Mouse (Mus musculus) CH12.LX (cell line): ENCODE results near the gene Gpr180. TPM values are rescaled to one million over a fixed set of nuclear protein-coding genes. Genes with fewer than 3 reads are reported as not detected.

Experiments
- DNase-seq: peaks from one replicate; pipeline ENCODE4 v3.0.0-alpha.2; 2013; ENCODE audit errors: extremely low read depth
- H3K27ac ChIP-seq: 2 replicates; pipeline ENCODE4 v1.5.1; 2012; ENCODE audit warnings: low read depth, mild to moderate bottlenecking, control low read depth, moderate library complexity; ENCODE audit not compliant: insufficient read depth
- H3K27me3 ChIP-seq: replicated peaks from 2 replicates; pipeline ENCODE3; 2012; ENCODE audit warnings: inconsistent platforms
- H3K36me3 ChIP-seq, 2 experiments: replicated peaks in 1 of 2; 2 replicates each; pipeline versions ENCODE3 to v1.6.1; 2012; ENCODE audit warnings: inconsistent platforms in 1 of 2, low read length in 1 of 2, mild to moderate bottlenecking in 1 of 2, mixed read lengths in 1 of 2, moderate library complexity in 1 of 2; ENCODE audit not compliant: control insufficient read depth in 1 of 2, insufficient read depth in 1 of 2
- H3K4me1 ChIP-seq, 2 experiments: 2 replicates each; pipeline ENCODE4 v1.6.1; 2012; ENCODE audit warnings: inconsistent platforms in 1 of 2, moderate library complexity in 1 of 2; ENCODE audit not compliant: insufficient read depth in 2 of 2, control insufficient read depth in 1 of 2
- H3K4me2 ChIP-seq: 2 replicates; pipeline ENCODE4 v1.6.1; 2012; ENCODE audit warnings: low read depth, mild to moderate bottlenecking, control low read depth; ENCODE audit not compliant: poor library complexity, insufficient read depth, severe bottlenecking
- H3K4me3 ChIP-seq, 3 experiments: fragments of 150-350 bp in 1 of 3; sonication (generic) in 1 of 3; replicated peaks in 1 of 3; 2 replicates each; pipeline versions ENCODE3 to v1.5.1; 2011 to 2012; ENCODE audit warnings: low read depth in 2 of 3, low read length in 2 of 3, mild to moderate bottlenecking in 2 of 3, moderate library complexity in 2 of 3, control low read depth in 1 of 3, improper control_type of control experiment in 1 of 3, inconsistent platforms in 1 of 3, mixed read lengths in 1 of 3; ENCODE audit not compliant: poor library complexity in 1 of 3
- H3K79me2 ChIP-seq: replicated peaks from 2 replicates; pipeline ENCODE4 v1.6.1; 2012; ENCODE audit warnings: mild to moderate bottlenecking, moderate library complexity; ENCODE audit not compliant: control insufficient read depth, poor library complexity, insufficient read depth, severe bottlenecking; ENCODE audit errors: extremely low read depth
- H3K9ac ChIP-seq: 2 replicates; pipeline ENCODE4 v1.6.1; 2012; ENCODE audit warnings: low read depth, mild to moderate bottlenecking, control low read depth, moderate library complexity; ENCODE audit not compliant: insufficient read depth
- H3K9me3 ChIP-seq: replicated peaks from 2 replicates; pipeline ENCODE3; 2012; ENCODE audit warnings: low read length, inconsistent platforms, mixed read lengths
- CHD2 ChIP-seq: IDR thresholded peaks from 2 replicates; pipeline ENCODE4 v1.6.1; 2011; ENCODE audit warnings: low read length, improper control_type of control experiment
- GABPA ChIP-seq: IDR thresholded peaks from 2 replicates; pipeline ENCODE4 v1.6.1; 2012; ENCODE audit warnings: low read depth, low read length, improper control_type of control experiment, inconsistent platforms; ENCODE audit not compliant: insufficient replicate concordance
- HCFC1 ChIP-seq: IDR thresholded peaks from 2 replicates; pipeline ENCODE4 v1.6.1; 2012; ENCODE audit warnings: low read depth, mild to moderate bottlenecking, inconsistent platforms, low read length, improper control_type of control experiment
- IRF4 ChIP-seq: IDR thresholded peaks from 2 replicates; pipeline ENCODE4 v1.6.1; 2014; ENCODE audit warnings: low read depth, mild to moderate bottlenecking, inconsistent platforms, low read length, improper control_type of control experiment
- JUN ChIP-seq: IDR thresholded peaks from 2 replicates; pipeline ENCODE4 v1.6.1; 2011; ENCODE audit warnings: low read depth, mild to moderate bottlenecking, low read length, improper control_type of control experiment, moderate library complexity; ENCODE audit not compliant: insufficient read depth
- MEF2A ChIP-seq: IDR thresholded peaks from 2 replicates; pipeline ENCODE4 v1.6.1; 2014; ENCODE audit warnings: low read depth, mild to moderate bottlenecking, inconsistent platforms, low read length, improper control_type of control experiment, borderline replicate concordance
- MXI1 ChIP-seq: IDR thresholded peaks from 2 replicates; pipeline ENCODE4 v1.6.1; 2011; ENCODE audit warnings: mild to moderate bottlenecking, low read depth, low read length, improper control_type of control experiment
- MYC ChIP-seq: IDR thresholded peaks from 2 replicates; pipeline ENCODE4 v1.6.1; 2011; ENCODE audit warnings: low read depth, mild to moderate bottlenecking, improper control_type of control experiment, low read length
- NELFE ChIP-seq: IDR thresholded peaks from 2 replicates; pipeline ENCODE4 v1.6.1; 2011; ENCODE audit warnings: low read depth, low read length, improper control_type of control experiment
- PAX5 ChIP-seq: IDR thresholded peaks from 2 replicates; pipeline ENCODE4 v1.6.1; 2012; ENCODE audit warnings: low read length, inconsistent platforms, mixed read lengths
- POLR2AphosphoS2 ChIP-seq: IDR thresholded peaks from 2 replicates; pipeline ENCODE4 v1.6.1; 2011; ENCODE audit warnings: low read depth, low read length, improper control_type of control experiment
- RCOR1 ChIP-seq: conservative IDR thresholded peaks from 2 replicates; pipeline ENCODE4 v1.6.1; 2012; ENCODE audit warnings: low read depth, mild to moderate bottlenecking, inconsistent platforms, low read length, improper control_type of control experiment
- SIN3A ChIP-seq: IDR thresholded peaks from 2 replicates; pipeline ENCODE4 v1.6.1; 2012; ENCODE audit warnings: low read length, improper control_type of control experiment, inconsistent platforms
- USF1 ChIP-seq: IDR thresholded peaks from 2 replicates; pipeline ENCODE4 v1.6.1; 2014; ENCODE audit warnings: low read depth, mild to moderate bottlenecking, inconsistent platforms, low read length, improper control_type of control experiment
- ZC3H11A ChIP-seq: IDR thresholded peaks from 2 replicates; pipeline ENCODE4 v1.6.1; 2012; ENCODE audit warnings: low read depth, mild to moderate bottlenecking, inconsistent platforms, low read length, improper control_type of control experiment
- ZMIZ1 ChIP-seq: IDR thresholded peaks from 2 replicates; pipeline ENCODE4 v1.6.1; 2012; ENCODE audit warnings: low read depth, mild to moderate bottlenecking, inconsistent platforms, low read length, improper control_type of control experiment
- dilution Hi-C: fragments of 300-500 bp; cut with MboI; formaldehyde crosslinking; loops from 2 replicates; pipeline ENCODE4 v1.14.3; 2020; ENCODE audit warnings: low sequenced_read_pairs; ENCODE audit not compliant: extremely low pct_unique_long_range_greater_than_20kb, extremely low pct_ligation_motif_present
- in situ Hi-C: fragments of 300-500 bp; cut with MboI; formaldehyde crosslinking; loops from 3 replicates; pipeline ENCODE4 v1.14.3; 2019; ENCODE audit warnings: low sequenced_read_pairs, low pct_ligation_motif_present, low pct_unique_long_range_greater_than_20kb, mixed read lengths
- polyA plus RNA-seq: library from polyadenylated mRNA; unstranded; fragments of >175 nt; gene quantifications from 2 replicates; pipeline ENCODE4 v1.2.1, GENCODE M21; 2012; ENCODE audit warnings: low read depth; ENCODE audit not compliant: insufficient read length
- total RNA-seq, 2 experiments: library from RNA; depleted of rRNA; stranded (reverse); fragments of 300-350 nt in 1 of 2; fragments of >200 nt in 1 of 2; gene quantifications; 2 replicates each; pipeline ENCODE4 v1.2.3; 2012 to 2014

The Gpr180 gene
- total and polyA plus RNA-seq, 3 experiments: 11.7 to 15.8 (median 14.0) TPM

DNA sequence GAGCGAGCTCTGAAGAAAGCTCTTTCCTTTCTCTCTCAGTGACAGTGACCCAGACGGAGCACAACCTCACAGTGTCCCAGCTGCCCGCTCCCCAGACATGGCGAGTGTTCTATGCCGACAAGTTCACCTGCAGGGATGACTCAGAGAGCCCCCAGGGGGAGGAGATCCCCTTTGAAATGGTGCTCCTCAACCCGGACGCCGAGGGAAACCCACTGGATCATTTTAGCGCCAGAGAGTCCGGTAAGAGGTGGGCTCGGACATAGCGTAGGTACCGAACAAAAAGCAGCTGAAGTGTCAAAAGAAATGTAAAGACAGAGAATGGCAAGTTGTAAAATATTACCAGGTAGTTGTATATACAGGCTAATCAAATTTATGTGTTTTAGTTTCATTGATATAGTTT lies 11.1 kb downstream of the Gpr180 start:
- in situ Hi-C loops: no loop called here
- H3K27me3 ChIP-seq: no peaks in the 10 kb centered on the region
- H3K9me3 ChIP-seq: no peaks in the 10 kb centered on the region
- no peaks in the 10 kb centered on the region for H3K79me2 ChIP-seq
- TF ChIP-seq JUN (no peak), ZC3H11A (no peak), HCFC1 (no peak), SIN3A (no peak), ZMIZ1 (no peak), NELFE (no peak), PAX5 (no peak), IRF4 (no peak), POLR2AphosphoS2 (no peak), RCOR1 (no peak), MEF2A (no peak), CHD2 (no peak), GABPA (no peak)
- H3K4me3 ChIP-seq: no peak overlapping the region
- H3K4me2 ChIP-seq: no peak overlapping the region
- H3K4me1 ChIP-seq: peaks cover 0 to 8% of the 10 kb centered on the region in 2 experiments; a peak in 1 of 4 replicates
- dilution Hi-C loops: no loop called here
- H3K9ac ChIP-seq: no peak overlapping the region
- H3K36me3 ChIP-seq: peaks cover 13 to 44% of the 10 kb centered on the region in 2 experiments
- no peak overlapping the region for H3K27ac ChIP-seq
- DNase-seq: no peak

DNA sequence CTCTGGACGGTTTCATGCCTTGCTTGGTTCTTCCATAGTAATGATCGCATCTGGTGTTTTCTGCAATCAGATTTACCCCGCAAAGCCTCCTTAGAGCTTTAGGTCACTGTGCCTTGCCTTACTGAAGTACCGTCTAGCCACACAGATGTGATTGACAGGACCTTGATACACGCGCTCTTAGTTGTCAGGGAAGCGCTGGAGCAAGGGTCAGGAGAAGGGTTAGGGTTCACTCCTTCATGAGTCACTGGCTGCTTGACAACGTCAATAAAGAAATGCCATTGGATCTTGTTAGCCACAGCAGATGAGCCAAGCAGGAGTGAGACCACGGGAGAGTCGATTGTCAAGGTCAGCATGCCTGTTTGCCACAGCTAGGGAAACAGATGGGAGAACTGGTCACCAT lies 11.6 kb downstream of the Gpr180 start:
- Histone ChIP-seq H3K9me3 (no peaks in the 10 kb centered on the region), H3K9ac (no peak overlapping the region), H3K36me3 (peaks cover 13 to 47% of the 10 kb centered on the region in 2 experiments), H3K27ac (no peak overlapping the region), H3K4me2 (no peak overlapping the region), H3K4me1 (peaks cover 0 to 8% of the 10 kb centered on the region in 2 experiments; a peak in 1 of 4 replicates), H3K79me2 (no peaks in the 10 kb centered on the region), H3K27me3 (no peaks in the 10 kb centered on the region), H3K4me3 (no peak overlapping the region)
- dilution Hi-C loops: no loop called here
- in situ Hi-C loops: no loop called here
- TF ChIP-seq USF1: no peak
- no peak for TF ChIP-seq IRF4
- TF ChIP-seq GABPA: no peak
- TF ChIP-seq MYC: no peak
- no peak for TF ChIP-seq MXI1
- no peak for DNase-seq
